Mouse (Mus musculus): Measurements from ENCODE around the gene Lrrc17. TPM values are rescaled to one million over a fixed set of nuclear protein-coding genes. Genes with fewer than 3 reads are reported as not detected.

Lrrc17 gene
- polyA plus RNA-seq, 1 experiment from 2014 or later = 42.8 TPM

- H3K4me3 ChIP-seq (ENCODE audit: low read depth, low read length) = no peak overlapping the region
- no peaks in the 10 kb centered on the region for H3K4me1 ChIP-seq (ENCODE audit: control insufficient read depth, insufficient read depth, low read length)
- 72% methylated on average over 3 of the region's 3 CpGs for WGBS
- no peak overlapping the region for H3K4me2 ChIP-seq (ENCODE audit: low read depth, low read length)
- no peaks in the 10 kb centered on the region for H3K27me3 ChIP-seq (ENCODE audit: control insufficient read depth, insufficient read depth, low read length)
- ATAC-seq (replicated peaks; ENCODE audit: insufficient number of reproducible peaks, low FRiP score, low TSS enrichment, low read depth) (no peak), DNase-seq (ENCODE audit: low spot score) (no peak)
- H3K36me3 ChIP-seq (replicated peaks; ENCODE audit: control insufficient read depth, insufficient read depth, low read depth, low read length) = no peaks in the 10 kb centered on the region
- H3K9ac ChIP-seq (replicated peaks; ENCODE audit: low read length) = no peak overlapping the region
- H3K9me3 ChIP-seq (replicated peaks; ENCODE audit: control insufficient read depth, low read length) = no peaks in the 10 kb centered on the region
- H3K27ac ChIP-seq (replicated peaks; ENCODE audit: low read depth, low read length) = no peak overlapping the region
These were observed 73.2 kb downstream of the Lrrc17 start for GRCm38 (mm10) chr5:21616450-21617009.

Other genes starting within 250 kb of the Lrrc17 start
- 0.98 and 1.3 TPM in 2 replicates for gene Fgl2, start 170.9 kb upstream of the Lrrc17 start, polyA plus RNA-seq (2014; fragmentation: Nextera tagmentation; extraction: Ambion mirVana)
- gene Ccdc146, start 118.9 kb upstream of the Lrrc17 start, polyA plus RNA-seq (2014; fragmentation: Nextera tagmentation; extraction: Ambion mirVana) = 0.45 TPM in 1 of 2 replicates, not detected in the other
- gene Fam185a, start 118.6 kb upstream of the Lrrc17 start, polyA plus RNA-seq (2014; fragmentation: Nextera tagmentation; extraction: Ambion mirVana) = 5.9 and 6.9 TPM in 2 replicates
- 0.11 TPM in 2 replicates for gene Fbxl13, start 102.1 kb downstream of the Lrrc17 start, polyA plus RNA-seq (2014; fragmentation: Nextera tagmentation; extraction: Ambion mirVana)
- gene Armc10, start 102.3 kb downstream of the Lrrc17 start, polyA plus RNA-seq (2014; fragmentation: Nextera tagmentation; extraction: Ambion mirVana) = 83.6 and 92.8 TPM in 2 replicates
- 4.9 and 5.5 TPM in 2 replicates for gene Napepld, start 157.8 kb downstream of the Lrrc17 start, polyA plus RNA-seq (2014; fragmentation: Nextera tagmentation; extraction: Ambion mirVana)
- gene Pmpcb, start 193.6 kb downstream of the Lrrc17 start, polyA plus RNA-seq (2014; fragmentation: Nextera tagmentation; extraction: Ambion mirVana) = 101 and 108 TPM in 2 replicates
- 95.4 and 111 TPM in 2 replicates for gene Dnajc2, start 241.7 kb downstream of the Lrrc17 start, polyA plus RNA-seq (2014; fragmentation: Nextera tagmentation; extraction: Ambion mirVana)
- gene Psmc2, start 241.7 kb downstream of the Lrrc17 start, polyA plus RNA-seq (2014; fragmentation: Nextera tagmentation; extraction: Ambion mirVana) = 252 and 265 TPM in 2 replicates

All from embryonic facial prominence, embryonic 11.5 days (tissue).